Mouse (Mus musculus): ENCODE data around the gene Ryr2.

GRCm38 (mm10) chr13:11520765-11521164, 586.0 kb downstream of the Ryr2 start:
- TF ChIP-seq MAX (IDR thresholded peaks at IDR 0.05) (no peak), CTCF (IDR thresholded peaks at IDR 0.05; ENCODE audit: control insufficient read depth, insufficient read depth, insufficient read length) (no peak), USF1 (IDR thresholded peaks at IDR 0.05; ENCODE audit: low read depth) (no peak)
